Mouse (Mus musculus) neural tube, embryonic 15.5 days (tissue): ENCODE data around the gene Tmco5b. TPM values are rescaled to one million over a fixed set of nuclear protein-coding genes. Genes with fewer than 3 reads are reported as not detected.

Source experiments
- ATAC-seq: fragments of 200-750 bp; cut with Nextera tagmentation; 2 replicates; pipeline ENCODE4 v1.8.0; 2017; ENCODE audit warnings: mild to moderate bottlenecking, moderate TSS enrichment, moderate library complexity; ENCODE audit not compliant: low FRiP score
- H3K27ac ChIP-seq: fragments of 300-500 bp; sonication (generic); replicated peaks from 2 replicates; pipeline ENCODE4 v1.5.1; 2015; ENCODE audit warnings: mild to moderate bottlenecking, inconsistent platforms
- H3K27me3 ChIP-seq: fragments of 300-500 bp; sonication (generic); replicated peaks from 2 replicates; pipeline ENCODE4 v1.6.1; 2015; ENCODE audit warnings: inconsistent platforms
- H3K36me3 ChIP-seq: fragments of 300-500 bp; sonication (generic); 2 replicates; pipeline ENCODE4 v1.6.1; 2015; ENCODE audit warnings: inconsistent platforms
- H3K4me1 ChIP-seq: fragments of 300-500 bp; sonication (generic); 2 replicates; pipeline ENCODE4 v1.6.1; 2015; ENCODE audit warnings: inconsistent platforms
- H3K4me2 ChIP-seq: fragments of 300-500 bp; sonication (generic); 2 replicates; pipeline ENCODE4 v1.6.1; 2015; ENCODE audit warnings: inconsistent platforms, mild to moderate bottlenecking, moderate library complexity
- H3K4me3 ChIP-seq: fragments of 300-500 bp; sonication (generic); replicated peaks from 2 replicates; pipeline ENCODE4 v1.5.1; 2015; ENCODE audit warnings: mild to moderate bottlenecking, inconsistent platforms
- H3K9ac ChIP-seq: fragments of 300-500 bp; sonication (generic); replicated peaks from 2 replicates; pipeline ENCODE4 v1.6.1; 2015; ENCODE audit warnings: mild to moderate bottlenecking, inconsistent platforms
- H3K9me3 ChIP-seq: fragments of 300-500 bp; sonication (generic); replicated peaks from 2 replicates; pipeline ENCODE4 v1.6.1; 2016; ENCODE audit warnings: inconsistent platforms
- WGBS: fragments of 180-500 bp; shearing (Covaris S2); methylation state at CpG from one replicate; pipeline ENCODE4 v1.1.7; 2015; ENCODE audit warnings: mixed read lengths; 5-methylcytosine and 5-hydroxymethylcytosine counted together
- polyA plus RNA-seq: library from polyadenylated mRNA; unstranded; fragments of >200 nt; fragmentation: Nextera tagmentation; extraction: Ambion mirVana; gene quantifications from 2 replicates; pipeline ENCODE4 v1.2.1, GENCODE M21; 2015

Gene Tmco5b
- polyA plus RNA-seq = not detected in 2 replicates

DNA sequence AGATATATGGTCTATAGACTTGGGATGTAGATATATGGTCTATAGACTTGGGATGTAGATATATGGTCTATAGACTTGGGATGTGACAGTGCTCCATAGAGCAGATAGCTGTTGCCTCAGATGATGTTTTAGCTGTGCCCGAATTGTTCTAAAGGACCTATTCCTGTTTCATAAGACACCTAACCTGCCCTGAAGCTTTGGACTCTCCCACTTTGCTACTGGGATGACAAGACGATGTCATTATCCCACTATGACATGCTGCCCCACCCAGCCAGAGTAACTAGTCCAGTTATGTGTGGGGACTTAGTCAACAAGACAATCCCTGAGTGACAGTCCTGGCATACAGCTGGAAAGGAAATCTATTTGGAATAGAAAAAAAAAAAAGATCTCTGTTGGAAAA, at the start of gene Tmco5b:
TSS of gene Tmco5b (plus strand) at position 301 of the 400 bp plus-strand sequence.
- no peak within 1 kb of the TSS for H3K4me3 ChIP-seq
- H3K27ac ChIP-seq = no peak within 1 kb of the TSS
- H3K9me3 ChIP-seq = no peaks in the 10 kb centered on the region
- no peak within 1 kb of the TSS for H3K4me2 ChIP-seq
- H3K9ac ChIP-seq = no peak within 1 kb of the TSS
- 94% methylated on average over 2 of the region's 2 CpGs for WGBS
- H3K4me1 ChIP-seq = no peaks in the 10 kb centered on the region
- H3K27me3 ChIP-seq = no peaks in the 10 kb centered on the region
- ATAC-seq = no peak
- H3K36me3 ChIP-seq = no peaks in the 10 kb centered on the region

DNA sequence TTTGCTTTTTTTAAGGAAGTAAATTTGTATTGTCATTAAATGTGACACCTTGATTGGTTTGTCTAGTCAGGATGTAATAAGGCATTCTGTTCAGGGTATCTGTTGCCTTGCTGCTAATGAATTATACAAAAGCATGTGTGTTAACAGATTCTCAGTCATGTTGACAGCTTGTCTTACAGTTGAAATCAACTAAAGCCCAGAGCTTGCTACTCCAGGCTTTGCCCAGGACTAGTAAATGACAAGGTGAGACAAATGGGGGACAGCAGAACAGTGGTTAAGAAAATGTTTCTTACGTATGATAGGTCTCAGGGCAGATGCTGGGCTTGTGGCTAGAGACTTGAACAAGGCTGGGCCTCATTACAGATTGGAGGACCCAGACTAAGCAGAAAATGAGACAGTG, 48.5 kb upstream of the Tmco5b start:
- H3K4me3 ChIP-seq = no peak overlapping the region
- no peaks in the 10 kb centered on the region for H3K9me3 ChIP-seq
- H3K27me3 ChIP-seq = no peaks in the 10 kb centered on the region
- ATAC-seq = no peak
- H3K4me2 ChIP-seq = no peak overlapping the region
- no peak overlapping the region for H3K27ac ChIP-seq
- H3K4me1 ChIP-seq = peaks cover 2% of the 10 kb centered on the region; the same call in 1 of the 2 replicates
- no peak overlapping the region for H3K9ac ChIP-seq
- H3K36me3 ChIP-seq = no peaks in the 10 kb centered on the region
- 68% methylated on average over 1 of the region's 1 CpGs for WGBS

DNA sequence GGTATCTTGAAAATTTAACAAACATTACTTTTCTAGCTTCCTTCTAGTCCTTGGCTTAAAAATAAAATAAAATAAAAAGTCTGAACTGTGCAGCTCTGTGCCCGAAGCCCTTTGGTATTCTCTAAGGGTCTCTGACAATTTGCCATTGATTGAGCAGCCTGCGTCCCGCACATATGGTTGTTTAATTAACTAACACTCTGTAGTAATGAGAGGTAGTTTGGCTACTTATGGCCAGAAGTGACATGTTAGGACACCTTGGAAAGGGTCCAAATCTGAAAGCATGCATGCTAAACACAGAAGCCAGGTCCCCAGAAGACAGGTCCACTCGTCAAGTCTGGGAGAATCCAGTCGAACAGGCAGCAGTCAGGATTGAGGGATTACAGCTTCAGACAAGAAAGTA, 46.7 kb upstream of the Tmco5b start:
- Histone ChIP-seq H3K4me3 (no peak overlapping the region), H3K27ac (no peak overlapping the region), H3K9me3 (no peaks in the 10 kb centered on the region), H3K36me3 (no peaks in the 10 kb centered on the region), H3K4me1 (peaks cover 2% of the 10 kb centered on the region; the same call in 1 of the 2 replicates), H3K9ac (no peak overlapping the region), H3K27me3 (no peaks in the 10 kb centered on the region), H3K4me2 (no peak overlapping the region)
- 58% methylated on average over 5 of the region's 5 CpGs for WGBS
- no peak for ATAC-seq

- Histone ChIP-seq H3K9me3 (no peaks in the 10 kb centered on the region), H3K27ac (no peak overlapping the region), H3K36me3 (no peaks in the 10 kb centered on the region), H3K4me2 (0 out of 2 replicates have a peak overlapping the region, but pooled peaks have one; percentile 23), H3K9ac (no peak overlapping the region), H3K4me3 (no peak overlapping the region), H3K27me3 (peaks cover 5% of the 10 kb centered on the region; the same call in 1 of the 2 replicates), H3K4me1 (no peaks in the 10 kb centered on the region)
- peak; percentile 66; the same call in 1 of the 2 replicates for ATAC-seq
- WGBS = 40% methylated on average over 18 of the region's 18 CpGs
Measured at GRCm38 (mm10) chr2:113302349-113303239, 17.1 kb downstream of the Tmco5b start.

- H3K4me3 ChIP-seq = no peak overlapping the region
- 0 out of 2 replicates have a peak, but pooled peaks have one; percentile 17 for ATAC-seq
- WGBS = 72% methylated on average over 4 of the region's 4 CpGs
- H3K4me1 ChIP-seq = no peaks in the 10 kb centered on the region
- H3K9me3 ChIP-seq = no peaks in the 10 kb centered on the region
- no peak overlapping the region for H3K27ac ChIP-seq
- no peaks in the 10 kb centered on the region for H3K36me3 ChIP-seq
- no peak overlapping the region for H3K4me2 ChIP-seq
- peaks cover 5% of the 10 kb centered on the region; the same call in 1 of the 2 replicates for H3K27me3 ChIP-seq
- no peak overlapping the region for H3K9ac ChIP-seq
Measured at GRCm38 (mm10) chr2:113303240-113303538, 17.7 kb downstream of the Tmco5b start.

- peaks cover 5% of the 10 kb centered on the region; the same call in 1 of the 2 replicates for H3K27me3 ChIP-seq
- no peaks in the 10 kb centered on the region for H3K36me3 ChIP-seq
- no peak for ATAC-seq
- no peaks in the 10 kb centered on the region for H3K9me3 ChIP-seq
- no peaks in the 10 kb centered on the region for H3K4me1 ChIP-seq
- H3K4me3 ChIP-seq = no peak overlapping the region
- WGBS = 10% methylated on average over 4 of the region's 4 CpGs
- H3K27ac ChIP-seq = no peak overlapping the region
- no peak overlapping the region for H3K9ac ChIP-seq
- no peak overlapping the region for H3K4me2 ChIP-seq
Measured at GRCm38 (mm10) chr2:113305339-113305738, 19.8 kb downstream of the Tmco5b start.

GRCm38 (mm10) chr2:113311211-113311610, 25.7 kb downstream of the Tmco5b start:
- no peak for ATAC-seq
- WGBS = 60% methylated on average over 3 of the region's 3 CpGs

DNA sequence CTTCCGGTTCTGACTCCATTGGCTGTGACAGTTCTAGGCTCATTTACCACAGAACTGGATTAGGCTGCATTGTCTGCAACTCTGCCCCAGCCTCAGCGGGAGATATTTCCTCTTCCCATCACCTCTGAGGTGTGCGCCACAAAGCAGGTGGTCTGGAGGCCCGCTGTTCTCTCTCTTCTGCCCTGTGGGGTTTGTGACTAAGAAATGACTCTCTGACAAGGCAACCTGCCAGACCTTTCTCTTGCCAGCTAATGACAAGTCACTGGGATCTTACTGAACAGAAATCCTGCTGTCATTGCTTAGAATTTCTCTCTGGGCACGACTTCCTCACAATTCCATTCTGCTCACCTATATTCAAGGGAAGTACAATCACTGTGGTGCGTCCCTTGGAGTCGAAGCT, 37.5 kb downstream of the Tmco5b start:
- Histone ChIP-seq H3K27ac (no peak overlapping the region), H3K9ac (no peak overlapping the region), H3K9me3 (no peaks in the 10 kb centered on the region), H3K36me3 (no peaks in the 10 kb centered on the region), H3K4me1 (peaks cover 9% of the 10 kb centered on the region), H3K27me3 (peaks cover 6% of the 10 kb centered on the region), H3K4me3 (no peak overlapping the region), H3K4me2 (no peak overlapping the region)
- 37% methylated on average over 7 of the region's 7 CpGs for WGBS
- no peak for ATAC-seq

More at GRCm38 (mm10) chr2:113311211-113311610, 25.7 kb downstream of the Tmco5b start:
- no peaks in the 10 kb centered on the region for H3K9me3 ChIP-seq
- H3K4me2 ChIP-seq = no peak overlapping the region
- H3K36me3 ChIP-seq = no peaks in the 10 kb centered on the region
- no peaks in the 10 kb centered on the region for H3K27me3 ChIP-seq
- H3K9ac ChIP-seq = no peak overlapping the region
- H3K4me1 ChIP-seq = no peaks in the 10 kb centered on the region
- H3K27ac ChIP-seq = no peak overlapping the region
- no peak overlapping the region for H3K4me3 ChIP-seq

GRCm38 (mm10) chr2:113333799-113334541, 48.4 kb downstream of the Tmco5b start:
- H3K27me3 ChIP-seq = peaks cover 4% of the 10 kb centered on the region; the same call in 1 of the 2 replicates
- H3K9me3 ChIP-seq = no peaks in the 10 kb centered on the region
- WGBS = 52% methylated on average over 9 of the region's 9 CpGs
- no peak overlapping the region for H3K9ac ChIP-seq
- H3K27ac ChIP-seq = no peak overlapping the region
- H3K4me3 ChIP-seq = no peak overlapping the region
- no peaks in the 10 kb centered on the region for H3K4me1 ChIP-seq
- no peaks in the 10 kb centered on the region for H3K36me3 ChIP-seq
- H3K4me2 ChIP-seq = no peak overlapping the region
- ATAC-seq = no peak

- Histone ChIP-seq H3K4me1 (no peaks in the 10 kb centered on the region), H3K27me3 (no peaks in the 10 kb centered on the region), H3K9ac (no peak overlapping the region), H3K9me3 (no peaks in the 10 kb centered on the region), H3K4me2 (no peak overlapping the region), H3K4me3 (no peak overlapping the region), H3K27ac (no peak overlapping the region), H3K36me3 (no peaks in the 10 kb centered on the region)
- WGBS = 93% methylated on average over 3 of the region's 3 CpGs
- ATAC-seq = no peak
Measured at GRCm38 (mm10) chr2:113335561-113336294, 50.2 kb downstream of the Tmco5b start.

- Histone ChIP-seq H3K27ac (no peak overlapping the region), H3K4me1 (no peaks in the 10 kb centered on the region), H3K27me3 (no peaks in the 10 kb centered on the region), H3K9me3 (no peaks in the 10 kb centered on the region), H3K4me3 (no peak overlapping the region), H3K4me2 (no peak overlapping the region), H3K9ac (no peak overlapping the region), H3K36me3 (no peaks in the 10 kb centered on the region)
- 90% methylated on average over 2 of the region's 2 CpGs for WGBS
- ATAC-seq = no peak
Measured at GRCm38 (mm10) chr2:113344536-113344935, 59.0 kb downstream of the Tmco5b start.
